Mouse (Mus musculus) cerebellum, adult 2 months (tissue): ENCODE results near the gene H2-K1.
A peak's percentile ranks its signal among the peaks of the same experiment; 100 is the strongest.

Experiments
- CTCF ChIP-seq: fragments of 200-500 bp; IDR thresholded peaks from 2 replicates; pipeline ENCODE4 v1.5.1; 2011; ENCODE audit warnings: low read depth, mild to moderate bottlenecking, control low read depth, low read length, moderate library complexity, borderline replicate concordance; ENCODE audit not compliant: insufficient read depth
- POLR2A ChIP-seq: fragments of 200-500 bp; IDR thresholded peaks from 2 replicates; pipeline ENCODE4 v1.6.1; 2011; ENCODE audit warnings: low read length, control low read depth, borderline replicate concordance; ENCODE audit not compliant: insufficient read depth

- peak; percentile 48; the same call in 1 of the 2 replicates for TF ChIP-seq CTCF
- peak; percentile 57; the same call in 1 of the 2 replicates for TF ChIP-seq POLR2A
Measured at GRCm38 (mm10) chr17:33981192-33981909, 18.8 kb downstream of the H2-K1 start.
